Mouse (Mus musculus) layer of hippocampus, adult 9-11 months (tissue): ENCODE data around the gene Gm15155.
A peak's percentile ranks its signal among the peaks of the same experiment; 100 is the strongest.
"Not testable (repeated sequence)": the region's sequence is repeated elsewhere in the genome, so short reads cannot be mapped to it uniquely, and the experiment has no call there.

Experiments
- DNase-seq: peaks from one replicate; pipeline ENCODE4 v3.0.0; 2022

The Gm15155 gene

DNA sequence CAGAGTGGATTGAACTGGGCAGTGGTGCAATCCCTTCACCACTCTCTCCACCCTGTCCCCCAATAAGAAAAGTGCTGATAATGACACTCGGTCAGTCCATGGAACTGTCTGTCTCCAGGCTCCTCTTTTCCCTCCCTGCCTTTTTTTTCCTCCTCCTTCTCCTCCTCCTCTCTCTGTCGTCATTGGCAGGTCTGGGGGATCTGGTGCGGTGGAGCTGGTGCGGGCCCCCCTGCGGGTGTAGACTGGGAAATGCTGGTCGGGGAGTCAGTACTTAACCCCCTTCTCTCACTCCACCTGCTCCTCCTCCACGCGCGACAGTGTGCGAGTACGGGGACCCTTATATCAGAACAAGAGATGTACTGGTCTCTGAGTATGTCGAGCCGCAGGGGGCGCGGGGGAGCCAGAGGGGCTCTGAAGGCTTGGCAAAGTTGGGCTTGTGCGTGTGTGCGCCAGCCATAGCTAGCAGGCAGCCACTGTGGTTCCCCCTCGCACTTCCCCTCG is at the start of gene Gm15155:
Gm15155 (plus strand) TSS at position 401 of the 501 bp plus-strand sequence.
- peak; percentile 12 for DNase-seq

- no peak for DNase-seq
Observed at GRCm38 (mm10) chrX:155579791-155580190, 44.8 kb upstream of the Gm15155 start.

DNA sequence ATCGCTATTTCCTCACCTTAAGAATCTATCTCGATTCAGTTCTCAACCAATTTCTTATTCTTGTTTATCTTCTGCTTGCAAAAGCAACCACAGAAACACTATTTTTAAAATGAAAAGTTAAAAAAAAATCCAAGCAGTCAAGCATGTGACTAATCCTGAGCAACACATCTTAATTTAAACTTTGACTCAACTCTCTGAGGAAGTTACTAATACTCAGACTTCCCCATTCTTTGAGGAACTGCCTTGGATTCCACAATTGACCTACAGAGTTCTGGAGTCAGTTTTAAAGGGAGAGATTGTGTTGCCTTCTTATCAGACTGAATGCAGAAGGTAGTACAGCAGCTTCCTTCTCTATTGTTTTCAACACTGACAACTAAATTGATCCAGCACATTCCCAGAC is 40.0 kb upstream of the Gm15155 start:
- no peak for DNase-seq

DNA sequence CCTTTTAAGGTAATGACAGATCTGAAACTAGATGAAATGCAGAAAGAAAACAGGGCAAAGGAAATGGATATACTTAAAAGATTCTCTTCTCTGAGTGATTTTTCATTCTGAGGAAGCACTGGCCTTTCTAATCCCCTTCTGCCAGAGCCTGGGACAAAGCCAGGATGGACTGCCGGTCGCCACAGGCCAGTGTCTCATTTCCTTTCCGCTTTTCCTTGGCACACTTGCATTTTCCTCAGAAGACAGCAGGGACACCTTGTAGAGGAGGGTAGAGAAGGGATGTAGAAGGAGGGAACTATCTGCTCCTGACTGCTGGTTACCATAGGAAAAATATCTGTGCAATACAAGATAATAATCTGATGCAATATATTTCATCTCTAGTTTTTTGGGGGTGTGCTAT is 33.1 kb upstream of the Gm15155 start:
- no peak for DNase-seq

GRCm38 (mm10) chrX:155592467-155592866 is 32.1 kb upstream of the Gm15155 start:
- DNase-seq, result peak; percentile 38

DNA sequence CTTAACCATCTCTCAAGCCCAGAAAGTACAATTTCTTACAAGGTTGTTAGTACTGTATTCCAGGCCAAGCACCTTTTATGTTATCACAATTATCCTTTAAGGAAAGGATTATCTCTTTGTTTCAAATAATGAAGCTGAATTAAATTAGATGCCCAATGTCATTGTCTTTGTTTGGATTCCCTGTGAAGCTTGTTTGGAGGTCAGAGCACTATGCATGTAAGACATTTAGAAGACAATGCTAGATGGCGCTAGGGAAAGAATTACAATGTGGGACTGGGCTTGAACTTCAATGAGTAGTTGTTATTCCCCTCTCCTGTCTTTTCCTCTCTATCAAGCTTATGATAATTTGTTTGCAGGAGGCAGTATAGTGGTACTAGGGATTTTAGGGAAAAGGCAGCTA is 29.9 kb upstream of the Gm15155 start:
- DNase-seq, result no peak

GRCm38 (mm10) chrX:155596390-155596789 is 28.2 kb upstream of the Gm15155 start:
- no peak for DNase-seq

- DNase-seq, result peak; percentile 24
Observed at GRCm38 (mm10) chrX:155601196-155601595, 23.3 kb upstream of the Gm15155 start.

GRCm38 (mm10) chrX:155622527-155622926 is 2.0 kb upstream of the Gm15155 start:
- DNase-seq, result peak; percentile 19

- peak; percentile 2 for DNase-seq
Observed at GRCm38 (mm10) chrX:155622961-155623599, 1.5 kb upstream of the Gm15155 start.

- peak; percentile 18 for DNase-seq
Observed at GRCm38 (mm10) chrX:155623701-155624281, 750 bp upstream of the Gm15155 start, which contains the start of gene Ptchd1. Gene Ptchd1 (minus strand): TSS chrX:155623814.

DNA sequence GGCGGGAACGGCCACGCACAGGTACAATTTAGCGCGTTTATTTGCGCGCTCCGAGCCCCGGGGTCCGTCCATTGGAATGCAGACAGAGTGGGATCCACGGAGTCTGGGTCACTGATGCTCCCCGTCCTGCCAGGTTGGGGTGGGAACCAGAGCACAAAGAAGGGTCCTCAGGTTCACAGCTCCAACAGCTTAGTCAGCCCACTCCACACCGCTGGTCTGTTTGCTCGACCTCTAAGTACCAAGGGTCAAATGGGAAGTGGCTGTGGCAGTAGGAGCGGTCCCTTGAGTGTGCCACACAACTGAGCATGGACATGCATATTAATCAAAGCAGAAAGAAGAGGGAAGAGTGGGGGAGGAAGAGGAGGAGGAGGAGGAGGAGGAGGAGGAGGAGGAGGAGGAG is 354 bp downstream of the Gm15155 start:
- DNase-seq, result peak; percentile 3

GRCm38 (mm10) chrX:155625671-155626196 is 1.2 kb downstream of the Gm15155 start:
- no peak for DNase-seq

DNA sequence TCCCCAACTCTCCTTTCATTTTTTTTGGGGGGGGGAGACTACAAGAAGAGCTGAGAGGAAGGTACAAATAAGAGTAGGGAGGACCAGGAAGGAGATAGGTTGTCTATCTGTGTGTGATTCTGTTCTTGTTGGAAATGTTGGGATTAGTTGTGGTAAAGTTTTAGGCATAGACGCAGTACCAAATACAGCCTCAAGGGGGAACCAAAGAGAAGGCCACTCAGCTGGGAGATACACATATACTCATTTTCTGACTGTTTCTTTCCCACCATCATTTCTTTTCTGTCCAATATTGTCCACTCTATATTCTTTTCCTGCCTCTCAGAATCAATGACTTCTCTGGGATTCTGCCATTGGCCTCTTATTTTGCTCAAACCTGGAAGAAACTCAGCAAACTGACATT is 19.4 kb downstream of the Gm15155 start:
- DNase-seq, result peak; percentile 3

GRCm38 (mm10) chrX:155645975-155646374 is 21.4 kb downstream of the Gm15155 start:
- DNase-seq, result no peak

- peak; percentile 4 for DNase-seq
Observed at GRCm38 (mm10) chrX:155657971-155658370, 33.4 kb downstream of the Gm15155 start.

- not testable (repeated sequence) for DNase-seq
Observed at GRCm38 (mm10) chrX:155690440-155690839, 65.9 kb downstream of the Gm15155 start.

DNA sequence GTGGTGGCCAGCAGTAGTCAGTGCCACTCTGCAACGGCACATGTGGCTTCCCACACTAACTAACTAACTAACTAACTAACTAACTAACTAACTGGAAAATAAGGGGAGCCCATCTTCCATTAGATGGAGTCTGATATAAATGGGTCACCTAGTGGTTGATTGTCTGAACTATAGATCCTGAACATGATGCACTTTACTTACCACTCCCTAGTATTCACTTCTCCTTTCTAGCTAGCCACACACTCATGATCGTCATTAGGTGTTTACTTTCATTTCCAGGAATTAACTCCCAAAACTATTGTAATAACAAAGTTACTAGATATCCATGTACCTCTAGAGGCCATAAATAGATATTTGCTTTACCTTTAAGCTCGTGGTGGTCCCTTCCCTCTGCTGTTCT is 99.6 kb downstream of the Gm15155 start:
- no peak for DNase-seq

DNA sequence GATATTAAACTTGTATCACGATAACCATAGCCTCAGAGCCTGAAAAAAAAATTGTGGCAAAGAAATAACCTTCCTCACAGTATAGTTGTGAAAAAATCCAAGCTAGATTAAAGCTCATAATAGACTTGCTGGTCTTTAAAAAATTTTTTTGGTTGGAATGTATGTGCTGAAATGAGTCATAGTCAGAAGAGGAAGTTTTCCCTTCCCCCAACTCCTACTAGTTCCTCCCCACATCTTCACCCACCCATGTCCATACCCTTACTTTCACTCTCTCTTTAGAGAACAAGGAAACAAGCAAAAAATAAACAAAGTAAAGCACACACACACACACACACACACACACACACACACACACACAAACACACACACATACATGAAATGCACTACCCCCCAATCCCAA is 103.8 kb downstream of the Gm15155 start:
- no peak for DNase-seq

DNA sequence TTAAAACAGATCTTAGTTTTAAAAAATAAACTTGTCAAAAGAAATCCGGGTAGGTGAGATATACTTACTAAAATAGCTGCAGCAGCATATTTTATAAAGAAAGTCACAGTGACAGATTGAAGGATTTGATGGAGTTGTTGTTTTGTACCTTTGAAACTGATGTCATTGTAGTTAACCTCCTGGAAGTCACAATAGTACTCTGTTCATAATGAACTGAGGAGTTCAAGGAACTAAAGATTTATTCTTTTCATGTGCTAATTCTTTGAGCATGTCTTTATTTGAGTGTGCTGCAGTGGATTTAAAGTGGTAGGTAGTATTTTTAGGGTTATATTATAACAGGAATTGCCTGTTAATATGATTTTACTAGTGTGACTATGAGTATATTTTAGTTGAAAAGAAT is 263.6 kb downstream of the Gm15155 start:
- no peak for DNase-seq

DNA sequence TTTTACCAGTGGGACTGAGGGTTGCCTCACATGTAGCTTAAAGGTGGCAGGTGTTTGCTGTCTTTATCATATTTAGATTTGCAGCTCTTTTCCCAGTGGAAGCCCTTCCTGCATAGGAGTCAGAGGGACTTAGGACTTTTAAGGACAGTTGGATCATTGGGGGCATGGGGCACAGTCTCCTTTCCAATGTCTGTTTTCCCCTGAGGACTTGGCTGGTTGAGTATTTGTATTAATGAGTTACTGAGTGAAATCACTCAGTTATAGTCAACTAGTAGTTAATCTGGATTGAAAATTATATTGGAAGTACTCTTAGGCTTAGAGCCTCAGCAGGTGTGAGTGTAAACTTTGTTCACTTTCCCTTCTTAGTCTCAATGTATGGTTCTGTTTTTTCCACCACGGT is 275.5 kb downstream of the Gm15155 start:
- no peak for DNase-seq

- DNase-seq, result no peak
Observed at GRCm38 (mm10) chrX:155901742-155902141, 277.2 kb downstream of the Gm15155 start.

- DNase-seq, result no peak
Observed at GRCm38 (mm10) chrX:155903108-155903507, 278.6 kb downstream of the Gm15155 start.

GRCm38 (mm10) chrX:156009756-156010155 is 385.2 kb downstream of the Gm15155 start:
- no peak for DNase-seq
